Mouse (Mus musculus): Measurements from ENCODE around the gene Sema7a.

Gene Sema7a

DNA sequence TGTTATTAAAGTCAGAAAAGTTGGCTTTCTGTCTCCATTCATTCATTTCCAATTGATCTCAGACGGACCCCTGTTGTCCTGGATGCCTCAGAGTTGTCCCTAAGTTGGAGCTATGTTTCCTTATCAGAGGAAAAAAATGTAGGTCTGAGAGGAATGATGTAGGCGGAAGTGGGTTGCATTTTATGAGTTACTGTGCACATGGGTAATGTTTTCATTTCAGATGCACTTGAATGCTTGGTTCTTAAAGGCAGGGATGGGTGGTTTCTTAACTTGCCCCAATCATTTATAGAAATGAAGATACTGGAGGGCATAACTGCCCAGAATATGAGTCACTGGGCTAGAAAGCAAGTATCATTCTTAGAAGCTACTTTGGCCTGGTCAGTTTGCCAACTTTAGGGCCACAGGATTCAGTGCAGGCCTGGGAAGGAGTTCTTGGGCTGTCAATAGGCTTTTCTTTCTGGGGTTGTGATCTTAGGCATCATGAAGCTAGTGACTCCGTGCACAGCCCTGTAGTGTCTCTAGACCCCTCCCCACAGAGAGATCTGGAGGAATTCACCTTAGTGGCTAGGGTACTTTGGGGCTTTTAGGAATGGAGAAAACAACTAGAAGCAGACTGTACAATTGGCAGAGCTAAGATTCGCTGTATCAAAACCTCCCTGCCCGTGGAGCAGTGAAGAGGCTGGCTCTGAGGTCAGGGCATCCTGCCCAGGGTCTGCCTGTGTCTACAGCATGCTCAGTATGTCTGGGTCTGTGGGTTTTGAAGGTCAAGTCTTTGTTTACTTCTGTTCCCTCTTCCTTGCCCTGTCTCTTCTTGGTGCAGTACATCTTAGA is 1.5 kb upstream of the Sema7a start:
- no peak for DNase-seq (ENCODE audit: low spot score)

DNA sequence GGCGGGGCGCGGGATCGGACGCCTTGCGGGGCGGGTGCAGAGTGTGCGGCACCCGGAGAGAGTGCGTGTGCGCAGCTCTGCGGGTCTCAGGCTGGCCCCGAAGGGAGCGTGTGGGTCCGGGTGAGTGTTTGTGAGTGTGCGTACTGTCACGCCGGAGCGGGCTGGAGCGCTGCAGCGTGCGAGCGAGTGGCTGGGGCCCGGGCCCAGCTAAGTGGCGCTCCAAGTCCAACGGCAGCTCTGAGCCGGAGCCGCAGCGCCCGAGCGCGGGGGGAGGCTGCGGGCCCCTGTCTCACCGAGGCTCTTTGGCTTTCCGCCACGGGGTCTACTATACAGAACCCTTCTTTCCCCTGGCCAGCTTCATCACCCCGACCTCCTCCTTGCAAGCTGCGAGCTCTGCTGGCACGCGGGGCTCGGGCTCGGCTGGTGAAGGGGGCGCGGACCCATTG is 460 bp downstream of the Sema7a start:
- no peak for DNase-seq (ENCODE audit: low spot score)

DNA sequence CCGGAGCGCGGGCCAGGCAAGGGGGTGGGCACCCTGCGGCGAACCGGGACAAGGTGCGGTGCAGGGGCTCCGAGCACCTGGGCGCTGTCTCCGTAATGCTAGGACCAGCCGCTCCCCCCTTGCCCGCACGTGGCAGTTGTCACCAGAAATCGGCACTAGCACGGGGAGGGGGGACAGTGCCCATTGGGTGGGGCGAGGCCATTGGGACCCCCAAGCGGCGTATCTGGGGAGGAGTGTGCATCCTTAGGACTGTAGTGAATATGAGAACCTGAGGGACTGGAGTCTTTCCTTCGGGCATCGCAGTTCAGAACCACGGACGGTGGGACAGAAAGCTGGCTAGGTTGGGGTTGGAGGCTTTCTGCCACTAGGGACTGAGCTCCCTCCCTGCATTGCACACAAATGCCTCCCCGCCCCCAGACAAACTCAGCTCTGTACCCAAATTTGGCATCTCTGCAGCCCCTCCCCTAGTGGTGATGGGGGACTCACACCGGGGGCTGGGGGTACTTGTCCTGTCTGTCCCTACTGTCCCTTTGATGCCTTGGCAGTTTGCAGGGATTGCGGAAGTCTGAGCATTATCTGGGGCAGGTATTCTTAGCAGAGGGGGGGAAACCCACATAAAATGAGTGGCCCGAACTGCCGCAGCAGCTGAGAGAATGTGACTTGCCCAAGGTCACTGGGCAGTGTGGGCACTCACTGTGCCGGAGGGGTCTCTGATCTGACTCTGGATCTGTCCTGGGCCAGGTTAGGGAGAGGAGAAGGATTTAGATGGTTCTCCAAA is 1.1 kb downstream of the Sema7a start:
- DNase-seq (ENCODE audit: low spot score), result no peak

DNA sequence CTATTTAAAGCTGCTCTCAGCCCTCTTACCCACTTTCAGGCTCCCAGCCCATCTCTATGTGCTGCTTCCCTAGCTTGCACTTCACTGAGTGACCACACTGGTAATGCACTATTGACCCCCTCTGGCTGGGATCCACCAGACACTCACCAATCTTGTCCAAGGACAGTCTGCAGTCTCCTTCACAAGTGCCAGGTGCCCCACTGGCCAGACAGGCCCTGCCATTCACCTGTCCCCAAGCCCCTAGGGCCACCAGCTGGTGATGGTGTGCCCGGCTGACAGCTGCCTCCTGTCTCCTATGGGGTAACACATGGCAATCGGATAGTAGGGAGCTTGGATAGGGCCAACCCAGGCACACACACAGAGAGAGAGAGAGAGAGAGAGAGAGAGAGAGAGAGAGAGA is 2.1 kb downstream of the Sema7a start:
- no peak for DNase-seq (ENCODE audit: low spot score)

DNA sequence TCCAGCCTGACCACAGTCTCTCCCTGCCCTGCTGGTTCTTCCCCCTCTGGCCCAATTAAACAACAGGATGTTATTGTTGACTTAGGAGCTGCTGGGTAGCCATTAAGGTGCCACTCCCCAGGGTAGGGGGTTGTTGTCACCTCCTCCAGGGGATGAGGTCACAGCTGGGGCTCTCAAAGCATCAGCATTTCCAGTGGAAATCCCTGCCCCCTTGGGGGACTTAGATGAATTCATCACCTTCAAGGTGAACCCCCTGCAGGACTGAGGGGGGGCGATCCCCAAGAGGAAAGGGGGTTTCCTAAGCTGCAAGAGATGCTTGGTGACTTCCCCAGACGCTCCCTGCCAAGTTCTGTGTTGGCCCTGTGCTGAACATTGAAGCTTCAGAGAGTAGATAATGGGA is 3.2 kb downstream of the Sema7a start:
- no peak for DNase-seq (ENCODE audit: low spot score)

DNA sequence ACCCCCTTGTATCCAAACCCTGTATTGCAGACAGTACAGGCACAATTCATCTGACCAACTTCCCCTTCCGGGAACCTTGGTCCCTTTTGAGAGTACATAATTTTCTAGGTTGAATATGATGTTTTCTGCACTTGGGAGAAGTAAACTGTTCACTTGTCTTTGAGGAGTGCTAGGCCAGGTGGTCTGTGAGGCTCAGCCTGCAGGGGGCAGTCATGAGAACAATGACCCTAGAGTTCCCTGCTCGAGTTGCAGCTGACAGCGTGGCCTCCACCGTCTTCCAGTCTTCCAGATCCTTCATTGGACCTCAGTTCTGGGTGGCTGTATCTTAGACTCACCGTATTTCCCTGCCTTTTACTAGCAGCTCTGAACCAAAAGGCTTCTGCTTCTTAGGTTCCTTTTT is 4.7 kb downstream of the Sema7a start:
- no peak for DNase-seq (ENCODE audit: low spot score)

DNA sequence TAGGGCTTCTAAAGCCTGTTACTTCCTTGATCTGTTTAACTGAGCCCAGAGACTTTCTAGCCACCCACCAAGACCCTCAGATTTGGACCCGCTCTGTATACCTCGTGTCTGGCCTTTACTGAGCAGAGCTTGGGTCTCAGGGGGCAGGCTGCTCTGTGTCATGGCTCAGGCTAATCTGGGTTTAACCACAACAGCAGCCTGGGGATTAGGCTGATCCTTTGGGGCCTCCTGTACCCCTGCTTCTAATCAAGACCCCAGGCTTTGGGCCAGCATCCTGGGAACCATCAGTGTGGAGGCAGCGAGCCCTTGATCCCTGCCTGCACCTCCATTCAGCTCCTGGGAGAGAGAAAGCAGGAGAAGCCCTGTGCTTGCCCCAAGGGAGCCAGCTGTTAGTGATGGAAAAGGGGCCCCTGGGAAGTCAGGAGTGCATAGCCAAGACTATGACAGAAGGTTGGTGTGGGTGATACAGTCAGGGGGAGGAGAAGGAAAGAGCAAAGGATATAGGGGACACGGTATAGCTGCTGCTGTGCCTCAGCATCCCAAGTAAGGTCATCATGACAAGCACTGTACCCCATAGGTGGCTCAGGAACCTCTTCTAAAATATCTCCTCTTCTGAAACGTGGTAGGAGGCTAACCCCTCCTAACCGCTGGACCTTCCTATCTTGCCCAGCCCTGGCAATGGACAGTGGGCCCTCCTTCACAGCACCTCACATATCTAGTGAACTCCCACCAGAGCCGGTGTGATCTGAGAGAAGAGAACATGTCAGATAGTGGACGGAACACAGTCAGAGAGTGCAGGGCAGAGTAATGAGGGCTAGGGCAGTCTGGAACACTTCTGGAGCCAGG is 6.1 kb downstream of the Sema7a start:
- DNase-seq (ENCODE audit: low spot score), result no peak

DNA sequence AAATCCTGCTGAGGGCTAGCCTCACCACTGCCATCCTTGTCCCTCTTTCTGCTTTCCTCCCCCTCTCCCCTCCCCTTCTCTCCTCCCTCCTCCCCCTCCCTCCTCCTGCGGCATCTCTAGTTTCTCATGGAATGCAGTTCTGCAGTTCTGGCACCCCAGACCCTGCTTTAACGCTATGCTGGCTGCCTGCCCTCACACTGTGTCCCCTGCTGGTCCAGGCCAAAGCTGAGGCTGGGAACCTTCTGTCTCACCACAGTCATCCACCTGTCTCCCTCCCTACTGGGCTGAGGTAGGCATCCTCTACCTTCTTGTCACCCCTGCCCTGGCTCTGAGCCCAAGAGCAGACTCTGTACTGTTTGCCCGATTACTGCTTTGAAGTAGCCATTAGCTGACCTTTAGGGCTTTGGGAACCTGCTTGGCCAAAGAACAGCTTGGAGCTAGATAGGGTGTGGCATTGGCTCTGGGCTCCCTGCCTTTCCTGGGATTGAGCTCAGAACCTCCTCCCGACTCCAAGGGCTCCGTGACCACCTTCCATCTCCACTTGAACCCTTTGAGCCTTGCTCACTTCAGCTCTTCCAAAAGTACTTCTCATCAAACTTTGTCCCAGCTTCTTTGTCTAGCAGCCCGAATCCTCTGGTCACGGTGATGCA is 7.6 kb downstream of the Sema7a start:
- DNase-seq (ENCODE audit: low spot score), result no peak

DNA sequence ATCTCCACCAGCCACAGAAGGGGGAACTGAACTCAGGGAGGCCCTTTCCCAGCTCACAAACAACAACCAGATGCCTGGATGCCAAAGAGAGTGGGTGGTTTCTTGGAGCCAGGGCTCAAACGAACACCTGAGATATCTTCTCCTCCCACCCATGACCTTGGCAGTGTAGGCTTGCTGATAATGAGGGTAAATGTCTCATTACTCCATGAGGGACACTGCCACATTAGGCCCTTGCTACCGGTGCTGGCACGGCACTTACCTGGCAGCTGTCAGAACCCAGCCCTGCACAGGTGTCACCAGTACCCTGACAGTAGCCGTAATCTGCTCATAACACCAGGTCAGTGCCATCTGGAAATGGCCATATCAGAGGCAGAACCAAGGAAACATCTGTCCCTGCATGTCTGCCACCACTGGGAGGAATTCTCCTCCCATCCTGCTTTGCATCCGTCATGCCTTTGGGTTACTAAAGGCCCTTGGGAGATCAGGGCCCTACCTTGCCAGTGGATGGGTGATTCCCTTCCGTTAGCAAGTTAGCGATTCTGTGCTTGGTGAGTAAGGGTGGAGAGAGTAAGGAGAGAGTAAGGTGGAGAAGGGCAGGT is 8.5 kb downstream of the Sema7a start:
- no peak for DNase-seq (ENCODE audit: low spot score)

DNA sequence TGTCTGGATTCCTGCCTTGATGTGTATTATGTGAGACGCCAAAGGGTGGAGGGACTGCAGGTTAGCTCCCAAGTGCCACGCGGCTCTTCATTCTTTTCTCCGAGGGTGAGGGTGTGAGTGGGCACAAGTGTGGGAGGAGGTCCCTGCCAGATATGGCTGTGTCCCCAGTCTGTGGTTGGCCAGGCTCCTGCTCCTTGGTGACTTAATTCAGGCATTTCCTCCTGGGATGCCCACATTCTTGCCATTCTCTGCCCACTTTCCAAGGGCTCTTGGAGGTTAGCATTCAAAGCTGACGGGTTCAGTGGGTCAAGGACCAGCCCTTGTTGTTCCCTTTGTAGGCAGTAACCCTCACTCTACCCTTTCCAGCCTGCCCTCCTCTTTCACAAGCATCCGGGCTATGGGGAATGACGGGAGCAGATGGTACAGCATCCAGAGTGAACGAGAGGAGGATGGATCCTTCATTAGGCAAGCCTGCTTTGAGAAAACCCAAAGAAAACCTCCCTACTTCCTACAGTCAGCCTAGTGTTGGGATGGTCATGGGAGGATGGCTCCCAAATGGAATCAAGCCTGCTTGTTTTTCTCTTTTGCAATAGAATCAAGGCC is 9.3 kb downstream of the Sema7a start:
- no peak for DNase-seq (ENCODE audit: low spot score)

DNA sequence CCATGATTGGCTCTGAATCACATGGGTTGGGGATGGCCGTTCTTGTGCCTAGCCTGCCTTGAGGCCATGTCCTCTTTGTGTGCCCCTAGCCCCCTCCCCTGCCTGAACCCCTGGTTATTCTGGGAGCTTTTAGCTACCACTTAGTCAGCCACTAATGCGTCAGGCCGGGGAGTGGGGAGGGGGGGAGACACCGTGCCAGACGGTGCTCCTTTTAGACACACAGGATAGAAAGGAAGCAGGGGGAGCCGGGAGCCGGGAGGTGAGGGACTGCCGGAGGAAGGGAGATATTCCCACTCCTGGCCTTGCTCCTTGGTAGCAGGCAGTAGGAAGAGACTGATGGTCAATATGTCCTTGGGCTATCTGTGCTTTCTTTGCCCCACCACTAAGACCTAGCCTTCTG is 10.0 kb downstream of the Sema7a start:
- DNase-seq (ENCODE audit: low spot score), result no peak

DNA sequence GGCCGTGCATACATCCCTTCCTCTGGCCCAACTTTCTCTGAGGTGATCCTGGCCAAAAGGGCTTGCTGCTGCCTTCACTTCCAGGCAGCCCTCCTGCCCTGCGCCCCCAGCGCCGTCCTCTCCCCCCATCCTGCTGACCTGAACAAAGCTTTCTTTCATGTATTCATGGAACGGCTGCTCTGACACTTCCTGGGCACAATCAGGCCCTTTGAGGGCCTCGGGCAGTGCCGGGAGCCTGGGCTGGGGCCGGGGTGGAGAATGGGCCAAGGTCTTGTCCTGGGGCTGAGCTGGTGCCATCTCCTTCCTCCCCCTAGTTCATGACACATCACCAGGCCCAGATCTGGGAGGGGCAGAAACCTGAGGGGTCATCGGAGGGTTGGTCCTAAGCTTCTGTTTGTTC is 10.6 kb downstream of the Sema7a start:
- DNase-seq (ENCODE audit: low spot score), result peak; percentile 71

DNA sequence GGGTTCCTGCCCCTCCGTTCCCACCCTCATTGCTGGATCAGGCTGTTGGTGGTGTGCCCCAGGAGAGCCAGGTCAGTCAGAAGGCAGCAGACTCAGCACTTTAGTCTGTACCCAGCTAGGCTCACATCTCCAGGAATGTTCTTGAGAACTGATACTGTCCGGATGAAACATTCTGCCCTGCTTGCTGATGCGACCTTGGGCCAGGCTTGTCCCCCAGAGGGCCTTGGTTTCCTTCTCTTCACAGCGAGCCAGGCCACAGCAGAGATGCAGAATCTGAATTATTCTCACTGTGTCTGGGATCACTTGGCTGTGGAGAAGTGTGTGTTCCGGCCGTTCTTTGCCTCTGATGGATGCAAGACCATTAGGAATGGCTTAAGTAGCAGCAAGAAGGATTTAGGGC is 12.1 kb downstream of the Sema7a start:
- DNase-seq (ENCODE audit: low spot score), result no peak

DNA sequence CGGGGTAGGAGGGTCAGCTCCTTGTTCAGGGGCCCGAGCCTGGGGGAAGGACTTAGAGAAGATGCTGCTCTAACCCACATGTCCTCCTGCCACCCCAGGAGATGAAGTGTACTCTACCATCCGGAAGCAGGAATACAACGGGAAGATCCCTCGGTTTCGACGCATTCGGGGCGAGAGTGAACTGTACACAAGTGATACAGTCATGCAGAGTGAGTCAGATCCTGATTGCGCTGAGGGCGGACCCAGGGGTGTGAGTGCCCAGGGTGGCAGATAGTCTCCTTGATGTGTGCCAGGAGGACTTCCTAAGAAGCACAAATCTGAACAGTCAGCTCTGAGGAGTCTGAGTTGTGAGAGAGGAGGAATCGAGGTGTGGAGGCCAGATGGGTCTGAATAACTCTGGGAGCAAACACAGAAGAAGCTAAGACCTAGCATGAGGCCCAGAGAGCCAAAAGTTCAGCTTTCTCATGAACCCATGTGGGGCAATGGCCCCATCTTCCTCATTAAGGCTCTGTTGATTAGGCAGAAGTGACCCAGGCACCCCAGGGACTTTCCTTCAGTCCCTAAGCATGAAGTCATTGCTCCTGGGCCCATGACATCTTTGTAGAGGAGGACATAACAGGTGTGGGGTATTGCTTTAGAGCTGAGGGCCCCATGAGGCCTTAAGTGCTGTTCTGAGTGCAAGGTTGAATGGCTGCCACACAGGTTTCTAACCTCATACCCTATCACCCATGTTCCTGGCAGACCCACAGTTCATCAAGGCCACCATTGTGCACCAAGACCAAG is 15.2 kb downstream of the Sema7a start:
- no peak for DNase-seq (ENCODE audit: low spot score)

DNA sequence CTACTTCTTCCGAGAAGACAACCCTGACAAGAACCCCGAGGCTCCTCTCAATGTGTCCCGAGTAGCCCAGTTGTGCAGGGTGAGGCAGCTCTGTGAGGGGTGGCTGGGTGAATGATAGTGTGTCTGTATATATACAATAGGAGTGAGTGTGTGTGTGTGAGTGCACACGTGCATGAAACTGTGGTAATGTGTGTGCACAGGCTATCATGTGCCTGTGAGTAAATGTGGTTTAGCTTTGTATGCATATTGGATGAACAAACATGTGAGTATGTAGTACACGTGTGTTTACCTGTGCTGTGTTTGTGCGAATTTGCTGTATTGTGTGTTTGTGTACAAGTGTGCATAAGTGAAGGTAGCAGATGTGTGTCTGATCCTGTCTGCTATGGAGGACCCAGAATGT is 15.9 kb downstream of the Sema7a start:
- DNase-seq (ENCODE audit: low spot score), result no peak

DNA sequence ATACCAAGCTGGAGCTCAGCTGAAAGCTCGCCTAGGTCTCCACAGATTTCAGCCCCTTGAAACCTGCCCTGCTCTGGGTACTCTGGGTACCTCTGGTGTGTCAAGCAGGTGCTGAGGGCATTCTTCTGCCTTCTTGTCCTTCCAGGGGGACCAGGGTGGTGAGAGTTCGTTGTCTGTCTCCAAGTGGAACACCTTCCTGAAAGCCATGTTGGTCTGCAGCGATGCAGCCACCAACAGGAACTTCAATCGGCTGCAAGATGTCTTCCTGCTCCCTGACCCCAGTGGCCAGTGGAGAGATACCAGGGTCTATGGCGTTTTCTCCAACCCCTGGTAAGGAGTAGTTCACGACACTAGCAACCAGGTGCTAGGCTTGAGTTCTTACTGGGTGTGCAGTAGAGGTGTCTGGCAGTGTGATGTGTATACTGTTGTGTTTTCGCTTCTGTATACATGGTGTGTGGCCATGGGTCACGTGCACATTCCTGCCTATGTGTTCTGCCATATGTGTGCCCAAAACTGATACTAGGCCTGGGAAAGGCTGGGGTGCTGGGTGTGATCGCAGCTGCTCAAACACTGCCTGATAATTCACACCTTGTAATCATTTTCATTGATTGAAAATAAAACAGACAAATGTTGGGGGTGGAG is 16.4 kb downstream of the Sema7a start:
- no peak for DNase-seq (ENCODE audit: low spot score)

DNA sequence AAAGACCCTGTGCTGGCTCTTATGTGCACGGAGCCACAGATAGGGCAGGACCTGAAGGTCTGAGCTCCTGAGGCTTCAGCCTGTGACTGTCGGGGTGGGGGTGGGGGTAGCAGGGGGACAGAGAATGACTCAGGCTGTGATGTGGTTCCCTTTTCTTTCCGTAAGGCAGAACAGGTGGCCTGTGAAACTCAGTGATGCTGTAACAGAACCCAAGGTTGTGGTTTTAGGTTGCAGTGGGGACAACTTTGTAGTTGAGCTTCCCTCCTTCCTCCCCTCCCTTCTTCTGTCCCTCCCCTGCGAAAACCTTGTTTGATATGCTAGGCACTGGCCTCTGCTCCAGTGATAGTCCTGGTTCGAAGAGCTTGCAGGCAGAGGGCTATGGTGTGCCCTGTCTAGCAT is 16.9 kb downstream of the Sema7a start:
- no peak for DNase-seq (ENCODE audit: low spot score)

DNA sequence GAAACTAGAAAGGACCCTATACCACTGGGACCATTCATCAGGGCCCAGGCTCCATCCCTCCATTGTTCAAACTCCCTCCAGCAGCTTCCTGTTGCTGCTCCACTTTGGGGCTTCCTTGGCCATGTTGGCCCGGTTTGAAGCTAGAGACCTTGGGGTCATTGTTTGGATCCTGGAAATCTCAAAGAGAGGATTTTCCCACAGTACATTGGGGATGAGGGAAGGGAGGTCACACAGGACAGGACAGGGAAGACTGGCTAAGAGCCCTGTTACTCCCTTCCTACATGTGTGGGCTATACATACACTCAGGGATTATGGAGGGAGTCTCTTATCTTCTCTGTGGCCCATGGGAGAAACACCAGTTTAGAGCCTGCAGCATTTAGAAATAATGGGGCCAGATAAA is 18.7 kb downstream of the Sema7a start:
- no peak for DNase-seq (ENCODE audit: low spot score)

DNA sequence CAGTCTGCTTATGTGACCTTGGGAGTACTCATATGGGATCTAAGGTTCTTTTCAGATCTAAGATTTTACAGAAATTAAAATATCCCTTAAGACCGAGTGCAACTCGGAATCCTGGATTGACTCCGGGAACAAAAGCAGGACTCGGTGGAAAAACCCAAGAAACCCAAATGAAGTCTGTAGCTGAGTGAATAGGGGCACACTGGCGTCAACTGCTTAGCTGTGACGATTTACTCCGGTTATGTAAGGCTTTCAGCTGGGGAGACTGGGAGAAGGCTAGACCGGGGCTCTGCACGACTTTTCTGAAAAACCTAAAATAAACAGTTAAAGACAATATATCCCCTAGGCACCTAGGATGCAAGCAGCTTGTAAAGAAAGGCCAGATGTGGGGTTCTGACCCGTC is 19.5 kb downstream of the Sema7a start:
- no peak for DNase-seq (ENCODE audit: low spot score)
